Mouse (Mus musculus) kidney, postnatal 0 days (tissue): ENCODE data around the gene Sinhcaf. TPM values are rescaled to one million over a fixed set of nuclear protein-coding genes. Genes with fewer than 3 reads are reported as not detected.

Experiments used
- ATAC-seq: fragments of 200-750 bp; cut with Nextera tagmentation; replicated peaks from 2 replicates; pipeline ENCODE4 v1.8.0; 2017; ENCODE audit warnings: low read depth, moderate number of reproducible peaks, moderate TSS enrichment, moderate library complexity; ENCODE audit not compliant: low FRiP score
- DNase-seq: peaks from one replicate; pipeline ENCODE4 v3.0.0-alpha.2; 2016; ENCODE audit warnings: low spot score
- H3K27ac ChIP-seq: fragments of 300-500 bp; sonication (generic); 2 replicates; pipeline ENCODE4 v1.5.1; 2014; ENCODE audit warnings: mild to moderate bottlenecking
- H3K27me3 ChIP-seq: fragments of 300-500 bp; sonication (generic); 2 replicates; pipeline ENCODE4 v1.6.1; 2014; ENCODE audit warnings: low read length, mixed read lengths; ENCODE audit not compliant: insufficient read depth
- H3K36me3 ChIP-seq: fragments of 300-500 bp; sonication (generic); 2 replicates; pipeline ENCODE4 v1.6.1; 2014; ENCODE audit warnings: low read length, mixed read lengths; ENCODE audit not compliant: insufficient read depth
- H3K4me1 ChIP-seq: fragments of 300-500 bp; sonication (generic); replicated peaks from 2 replicates; pipeline ENCODE4 v1.6.1; 2014; ENCODE audit warnings: antibody characterized with exemption, low read length, mixed read lengths; ENCODE audit not compliant: insufficient read depth
- H3K4me2 ChIP-seq: fragments of 300-500 bp; sonication (generic); 2 replicates; pipeline ENCODE4 v1.6.1; 2014; ENCODE audit warnings: mild to moderate bottlenecking, low read length, moderate library complexity, mixed read lengths
- H3K4me3 ChIP-seq: fragments of 300-500 bp; sonication (generic); replicated peaks from 2 replicates; pipeline ENCODE4 v1.5.1; 2014; ENCODE audit warnings: low read depth, low read length
- H3K9ac ChIP-seq: fragments of 300-500 bp; sonication (generic); 2 replicates; pipeline ENCODE4 v1.6.1; 2014; ENCODE audit warnings: low read depth, low read length
- H3K9me3 ChIP-seq: fragments of 300-500 bp; sonication (generic); replicated peaks from 2 replicates; pipeline ENCODE4 v1.6.1; 2016; ENCODE audit warnings: low read length, inconsistent platforms, mixed read lengths
- CTCF ChIP-seq: IDR thresholded peaks from 2 replicates; pipeline ENCODE4 v1.5.1; 2016; ENCODE audit warnings: antibody characterized with exemption, low read depth, mild to moderate bottlenecking, moderate library complexity
- WGBS: fragments of 180-500 bp; shearing (Covaris S2); extraction: QIAGEN DNeasy Blood & Tissue Kit; methylation state at CpG from one replicate; pipeline ENCODE4 v1.1.7; 2014; 5-methylcytosine and 5-hydroxymethylcytosine counted together
- polyA plus RNA-seq: library from polyadenylated mRNA; unstranded; fragments of >200 nt; fragmentation: Nextera tagmentation; extraction: Ambion mirVana; gene quantifications from 2 replicates; pipeline ENCODE4 v1.2.1, GENCODE M21; 2015

Gene Sinhcaf
- polyA plus RNA-seq, 1 experiment from 2014 or later, result 103 TPM

DNA sequence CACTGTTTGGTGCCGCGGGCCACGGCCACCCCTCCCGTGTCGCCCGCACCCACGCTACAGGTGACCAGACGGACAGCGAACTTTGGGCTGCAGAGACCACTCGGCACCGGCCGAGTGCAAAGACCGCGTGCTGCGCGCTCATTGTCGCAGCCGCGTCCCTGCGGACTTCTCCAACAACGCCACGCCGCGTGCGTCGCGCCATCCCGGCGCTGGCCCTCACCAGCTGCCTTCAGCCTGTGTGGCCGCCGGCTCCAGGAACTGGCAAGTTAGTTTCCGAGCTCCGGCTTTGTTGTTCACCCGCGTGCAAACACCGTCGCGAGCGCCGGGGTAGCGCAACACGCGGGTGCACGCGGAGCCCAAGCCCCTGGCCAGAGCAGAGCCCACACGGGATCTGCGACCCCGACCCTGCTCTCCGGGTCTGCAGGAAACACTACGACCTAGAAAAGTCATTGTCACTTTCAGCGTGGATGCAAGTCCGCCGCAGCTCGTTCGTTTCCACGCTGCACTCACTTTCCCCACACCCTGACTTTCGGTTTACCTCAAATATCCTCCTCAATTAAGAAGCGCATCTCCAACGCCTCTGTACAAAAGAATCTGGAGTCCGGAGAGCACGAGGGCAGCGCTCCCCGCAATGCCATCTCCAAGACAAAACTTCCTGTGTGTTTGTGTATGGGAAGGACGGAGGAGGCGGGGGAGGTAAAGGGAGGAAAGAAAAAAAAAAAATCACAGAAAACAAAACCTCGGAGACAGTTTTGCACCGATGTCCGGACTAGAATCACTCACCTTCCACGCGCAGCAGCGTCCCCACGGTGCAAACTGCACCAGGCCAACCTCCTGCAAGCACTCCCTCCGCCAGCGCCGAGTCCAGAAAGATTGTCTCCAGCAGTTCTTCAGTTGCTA, 508 bp downstream of the Sinhcaf start:
- TF ChIP-seq CTCF, result no peak
- no peaks in the 10 kb centered on the region for H3K27me3 ChIP-seq
- DNase-seq (peak; percentile 64), ATAC-seq (peak; percentile 35)
- H3K4me2 ChIP-seq, result peak overlapping the region; percentile 94
- WGBS, result under 1% methylated on average over 74 of the region's 75 CpGs
- no peaks in the 10 kb centered on the region for H3K36me3 ChIP-seq
- peak overlapping the region; percentile 94 for H3K9ac ChIP-seq
- H3K4me1 ChIP-seq, result 0 out of 2 replicates have a peak, but pooled peaks cover 5% of the 10 kb centered on the region
- H3K27ac ChIP-seq, result peak overlapping the region; percentile 97
- peak overlapping the region; percentile 87 for H3K4me3 ChIP-seq
- H3K9me3 ChIP-seq, result no peaks in the 10 kb centered on the region

DNA sequence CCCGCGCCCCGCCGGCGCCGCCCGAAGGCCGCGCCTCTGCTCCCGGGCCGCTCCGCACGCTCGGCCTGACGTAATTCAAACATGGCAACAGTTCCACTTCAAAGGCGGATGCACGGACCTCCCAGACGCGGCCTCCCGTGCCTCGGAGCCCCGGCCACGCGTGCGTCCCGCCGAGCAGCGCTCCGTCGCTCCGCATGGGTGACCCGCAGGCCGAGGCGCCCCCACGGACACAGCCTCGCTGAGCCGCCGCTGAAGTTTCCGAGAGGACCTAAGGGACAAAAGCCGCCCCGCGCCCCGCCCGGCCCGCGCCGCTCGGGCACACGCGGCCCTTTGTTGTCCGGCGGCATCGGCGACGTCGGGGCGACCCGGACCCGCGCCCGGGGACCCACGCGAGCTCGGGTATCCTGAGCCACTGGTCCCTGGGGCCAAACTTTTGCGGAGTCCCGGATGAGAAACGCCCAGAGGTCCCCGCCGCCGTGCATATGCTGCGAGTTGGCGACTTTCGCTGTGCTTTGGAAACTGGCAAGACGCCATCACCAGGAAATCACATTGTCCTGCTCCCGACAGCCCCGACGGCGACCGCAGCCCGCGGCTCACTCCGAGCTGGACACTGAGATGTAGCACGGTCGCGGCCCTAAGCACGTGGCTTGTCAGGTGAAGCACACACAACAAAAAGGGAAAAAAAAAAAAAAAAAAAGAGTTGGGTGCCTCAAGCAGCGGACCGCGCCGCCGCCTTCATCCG, 1.3 kb downstream of the Sinhcaf start:
- Histone ChIP-seq H3K27me3 (no peaks in the 10 kb centered on the region), H3K36me3 (no peaks in the 10 kb centered on the region), H3K4me2 (peak overlapping the region; percentile 94), H3K9ac (peak overlapping the region; percentile 94), H3K4me1 (0 out of 2 replicates have a peak, but pooled peaks cover 5% of the 10 kb centered on the region), H3K27ac (peak overlapping the region; percentile 97), H3K4me3 (peak overlapping the region; percentile 87), H3K9me3 (no peaks in the 10 kb centered on the region)
- under 1% methylated on average over 91 of the region's 92 CpGs for WGBS
- ATAC-seq (peak; percentile 70), DNase-seq (peak; percentile 79)
- TF ChIP-seq CTCF, result no peak

DNA sequence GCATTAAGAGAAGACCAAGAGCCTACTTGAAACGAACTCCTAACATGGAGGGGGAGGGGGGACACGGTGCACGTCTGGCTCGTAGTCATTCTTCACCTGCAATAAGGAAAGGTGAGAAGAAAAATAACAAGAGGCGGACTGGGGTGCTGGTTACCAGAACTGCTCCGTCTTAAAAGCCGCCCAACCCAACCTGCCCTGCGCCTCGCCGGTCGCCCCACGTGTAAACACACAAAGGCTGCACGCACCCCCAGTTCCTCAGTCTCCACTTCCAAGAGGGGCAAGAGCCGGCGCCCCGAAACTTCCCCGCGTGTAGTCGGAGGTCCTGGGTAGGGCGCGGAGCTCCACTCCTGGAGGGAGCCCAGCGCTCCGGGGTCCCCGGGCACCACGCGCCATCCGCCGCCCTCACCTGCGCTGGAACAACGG, 1.9 kb downstream of the Sinhcaf start:
- H3K9ac ChIP-seq, result peak overlapping the region; percentile 94
- peak overlapping the region; percentile 87 for H3K4me3 ChIP-seq
- no peaks in the 10 kb centered on the region for H3K36me3 ChIP-seq
- H3K27ac ChIP-seq, result peak overlapping the region; percentile 97
- DNase-seq (peak; percentile 15), ATAC-seq (no peak; the same call in 1 of the 2 replicates)
- no peaks in the 10 kb centered on the region for H3K9me3 ChIP-seq
- H3K4me1 ChIP-seq, result 0 out of 2 replicates have a peak, but pooled peaks cover 5% of the 10 kb centered on the region
- no peak for TF ChIP-seq CTCF
- peak overlapping the region; percentile 94 for H3K4me2 ChIP-seq
- no peaks in the 10 kb centered on the region for H3K27me3 ChIP-seq
- under 1% methylated on average over 30 of the region's 30 CpGs for WGBS

DNA sequence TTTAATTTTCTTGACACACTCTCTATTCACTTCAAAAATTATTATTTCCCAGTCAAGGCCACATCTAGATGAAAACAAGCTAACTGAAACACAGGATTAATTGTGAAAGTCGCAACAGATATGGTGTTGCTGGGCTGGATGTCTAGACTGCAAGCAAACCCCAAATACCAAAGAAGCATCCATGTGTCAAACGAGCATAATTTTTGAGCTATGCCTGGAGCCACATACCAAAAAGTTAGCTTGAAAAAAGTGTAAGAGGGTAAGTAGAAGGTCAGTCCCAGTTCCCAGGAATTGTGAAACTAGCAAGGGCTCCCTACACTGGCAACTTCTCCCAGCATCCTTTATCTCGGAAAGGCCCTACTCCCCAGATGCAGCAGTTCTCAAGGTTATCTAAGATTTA, 2.6 kb downstream of the Sinhcaf start:
- H3K9ac ChIP-seq, result peak overlapping the region; percentile 94
- ATAC-seq, result no peak
- H3K27ac ChIP-seq, result 0 out of 2 replicates have a peak overlapping the region, but pooled peaks have one; percentile 97

DNA sequence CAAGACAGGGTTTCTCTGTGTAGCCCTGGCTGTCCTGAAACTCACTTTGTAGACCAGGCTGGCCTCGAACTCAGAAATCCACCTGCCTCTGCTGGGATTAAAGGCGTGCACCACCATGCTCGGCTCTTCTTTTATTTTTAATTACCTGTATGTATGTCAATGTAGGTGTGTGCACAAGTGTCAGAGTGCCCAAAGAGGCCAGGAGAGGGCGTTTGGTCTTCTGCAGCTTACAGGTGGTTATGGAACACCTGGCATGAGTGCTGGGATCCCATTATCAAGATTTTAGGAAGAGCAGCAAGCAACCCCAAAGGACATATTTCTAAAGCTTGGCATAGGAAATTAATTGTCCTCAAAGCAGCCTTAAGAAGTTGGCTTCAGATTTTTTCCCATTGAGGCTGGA, 3.9 kb downstream of the Sinhcaf start:
- 0 out of 2 replicates have a peak, but pooled peaks cover 5% of the 10 kb centered on the region for H3K4me1 ChIP-seq
- TF ChIP-seq CTCF, result peak; percentile 18; the same call in 1 of the 2 replicates
- WGBS, result 68% methylated on average over 4 of the region's 4 CpGs
- no peaks in the 10 kb centered on the region for H3K36me3 ChIP-seq
- H3K27me3 ChIP-seq, result no peaks in the 10 kb centered on the region
- H3K4me3 ChIP-seq, result no peak overlapping the region
- no peaks in the 10 kb centered on the region for H3K9me3 ChIP-seq
- no peak overlapping the region for H3K4me2 ChIP-seq
- no peak overlapping the region for H3K9ac ChIP-seq
- H3K27ac ChIP-seq, result no peak overlapping the region
- ATAC-seq (no peak), DNase-seq (no peak)

More for the DNA sequence above, 2.6 kb downstream of the Sinhcaf start:
- Histone ChIP-seq H3K36me3 (no peaks in the 10 kb centered on the region), H3K4me3 (peak overlapping the region; percentile 87), H3K4me2 (peak overlapping the region; percentile 94), H3K27me3 (no peaks in the 10 kb centered on the region), H3K4me1 (0 out of 2 replicates have a peak, but pooled peaks cover 5% of the 10 kb centered on the region), H3K9me3 (no peaks in the 10 kb centered on the region)
- 9% methylated on average over 3 of the region's 3 CpGs for WGBS
- DNase-seq, result peak; percentile 18
- no peak for TF ChIP-seq CTCF

DNA sequence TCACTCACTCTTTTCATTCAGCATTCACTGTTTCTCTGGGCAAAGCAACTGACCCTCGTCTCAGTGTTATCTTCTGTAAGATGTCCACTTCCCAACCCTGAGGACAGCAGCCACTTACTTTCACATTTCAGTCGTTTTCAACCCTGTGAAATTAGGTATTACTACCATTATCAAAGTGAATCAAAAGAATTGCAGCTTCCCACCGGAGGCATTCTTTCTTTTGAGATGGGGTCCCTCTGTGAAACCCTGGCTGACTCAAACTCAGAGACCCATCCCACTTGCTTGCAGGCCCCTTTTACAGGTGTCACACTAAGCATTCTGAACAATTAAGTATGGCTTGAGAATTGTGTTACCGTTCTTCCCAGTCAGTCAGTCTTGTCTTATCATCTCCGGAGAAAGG, 4.4 kb downstream of the Sinhcaf start:
- ATAC-seq, result no peak
- DNase-seq, result no peak
- H3K4me1 ChIP-seq, result 0 out of 2 replicates have a peak, but pooled peaks cover 5% of the 10 kb centered on the region
- H3K4me3 ChIP-seq, result no peak overlapping the region
- WGBS, result 58% methylated on average over 5 of the region's 5 CpGs
- H3K9ac ChIP-seq, result no peak overlapping the region
- H3K9me3 ChIP-seq, result no peaks in the 10 kb centered on the region
- H3K36me3 ChIP-seq, result no peaks in the 10 kb centered on the region
- H3K4me2 ChIP-seq, result no peak overlapping the region
- no peak for TF ChIP-seq CTCF
- H3K27me3 ChIP-seq, result no peaks in the 10 kb centered on the region
- H3K27ac ChIP-seq, result no peak overlapping the region; the same call in 1 of the 2 replicates
